Mouse (Mus musculus) intestine, embryonic 16.5 days (tissue): ENCODE measurements around the gene Exoc6. TPM values are rescaled to one million over a fixed set of nuclear protein-coding genes. Genes with fewer than 3 reads are reported as not detected.

ENCODE experiments used
- ATAC-seq: fragments of 200-750 bp; cut with Nextera tagmentation; 2 replicates; pipeline ENCODE4 v1.8.0; 2017; ENCODE audit warnings: moderate TSS enrichment, moderate library complexity
- H3K27ac ChIP-seq: fragments of 300-500 bp; sonication (generic); 2 replicates; pipeline ENCODE4 v1.5.1; 2014; ENCODE audit warnings: mild to moderate bottlenecking, low read length
- H3K27me3 ChIP-seq: fragments of 300-500 bp; sonication (generic); replicated peaks from 2 replicates; pipeline ENCODE4 v1.6.1; 2014; ENCODE audit warnings: low read length, control low read depth, mixed read lengths; ENCODE audit not compliant: control insufficient read depth, insufficient read depth
- H3K36me3 ChIP-seq: fragments of 300-500 bp; sonication (generic); 2 replicates; pipeline ENCODE4 v1.6.1; 2014; ENCODE audit warnings: low read length, control low read depth; ENCODE audit not compliant: control insufficient read depth, insufficient read depth
- H3K4me1 ChIP-seq: fragments of 300-500 bp; sonication (generic); 2 replicates; pipeline ENCODE4 v1.6.1; 2014; ENCODE audit warnings: low read length, control low read depth, mixed read lengths; ENCODE audit not compliant: control insufficient read depth, insufficient read depth
- H3K4me2 ChIP-seq: fragments of 300-500 bp; sonication (generic); 2 replicates; pipeline ENCODE4 v1.6.1; 2014; ENCODE audit warnings: low read depth, low read length, control low read depth
- H3K4me3 ChIP-seq: fragments of 300-500 bp; sonication (generic); 2 replicates; pipeline ENCODE4 v1.5.1; 2014; ENCODE audit warnings: mild to moderate bottlenecking, low read length
- H3K9ac ChIP-seq: fragments of 300-500 bp; sonication (generic); 2 replicates; pipeline ENCODE4 v1.6.1; 2014; ENCODE audit warnings: low read depth, low read length
- H3K9me3 ChIP-seq: fragments of 300-500 bp; sonication (generic); 2 replicates; pipeline ENCODE4 v1.6.1; 2016; ENCODE audit warnings: low read length, control low read depth; ENCODE audit not compliant: control insufficient read depth
- WGBS: fragments of 180-500 bp; shearing (Covaris S2); extraction: QIAGEN DNeasy Blood & Tissue Kit; methylation state at CpG from one replicate; pipeline ENCODE4 v1.1.7; 2014; 5-methylcytosine and 5-hydroxymethylcytosine counted together
- polyA plus RNA-seq: library from polyadenylated mRNA; unstranded; fragments of >200 nt; fragmentation: Nextera tagmentation; extraction: Ambion mirVana; gene quantifications from 2 replicates; pipeline ENCODE4 v1.2.1, GENCODE M21; 2015

The Exoc6 gene
- 21.7 and 23.8 TPM in 2 replicates for polyA plus RNA-seq

- peak within 1 kb of the TSS; percentile 88 for H3K4me2 ChIP-seq
- H3K4me1 ChIP-seq = peaks cover 6% of the 10 kb centered on the region; the same call in 1 of the 2 replicates
- under 1% methylated on average over 64 of the region's 89 CpGs for WGBS
- no peaks in the 10 kb centered on the region for H3K36me3 ChIP-seq
- H3K4me3 ChIP-seq = peak within 1 kb of the TSS; percentile 77
- peak within 1 kb of the TSS; percentile 85 for H3K9ac ChIP-seq
- no peaks in the 10 kb centered on the region for H3K27me3 ChIP-seq
- no peaks in the 10 kb centered on the region for H3K9me3 ChIP-seq
- ATAC-seq = peak; percentile 89
- H3K27ac ChIP-seq = peak within 1 kb of the TSS; percentile 89
Measured at GRCm38 (mm10) chr19:37550101-37551039, at the start of gene Exoc6. TSS of gene Exoc6 (plus strand) at chr19:37550418.

- no peaks in the 10 kb centered on the region for H3K9me3 ChIP-seq
- ATAC-seq = no peak
- H3K36me3 ChIP-seq = no peaks in the 10 kb centered on the region
- H3K27me3 ChIP-seq = no peaks in the 10 kb centered on the region
- no peak overlapping the region for H3K27ac ChIP-seq
- 81% methylated on average over 8 of the region's 8 CpGs for WGBS
- no peak overlapping the region for H3K4me2 ChIP-seq
- H3K9ac ChIP-seq = no peak overlapping the region
- H3K4me1 ChIP-seq = no peaks in the 10 kb centered on the region
- H3K4me3 ChIP-seq = no peak overlapping the region
Measured at GRCm38 (mm10) chr19:37502996-37503395, 47.2 kb upstream of the Exoc6 start.

GRCm38 (mm10) chr19:37506066-37506465 is 44.2 kb upstream of the Exoc6 start:
- no peaks in the 10 kb centered on the region for H3K36me3 ChIP-seq
- H3K4me3 ChIP-seq = no peak overlapping the region
- 61% methylated on average over 7 of the region's 7 CpGs for WGBS
- H3K4me2 ChIP-seq = no peak overlapping the region
- no peaks in the 10 kb centered on the region for H3K4me1 ChIP-seq
- no peak for ATAC-seq
- no peaks in the 10 kb centered on the region for H3K9me3 ChIP-seq
- no peak overlapping the region for H3K27ac ChIP-seq
- H3K9ac ChIP-seq = no peak overlapping the region
- H3K27me3 ChIP-seq = no peaks in the 10 kb centered on the region

GRCm38 (mm10) chr19:37506614-37507013 is 43.6 kb upstream of the Exoc6 start:
- Histone ChIP-seq H3K4me2 (no peak overlapping the region), H3K27ac (no peak overlapping the region), H3K9ac (no peak overlapping the region), H3K4me3 (no peak overlapping the region), H3K36me3 (no peaks in the 10 kb centered on the region), H3K27me3 (no peaks in the 10 kb centered on the region), H3K9me3 (no peaks in the 10 kb centered on the region), H3K4me1 (no peaks in the 10 kb centered on the region)
- 59% methylated on average over 5 of the region's 5 CpGs for WGBS
- no peak for ATAC-seq

- no peak overlapping the region for H3K4me3 ChIP-seq
- WGBS = 14% methylated on average over 11 of the region's 11 CpGs
Measured at GRCm38 (mm10) chr19:37509725-37510124, 40.5 kb upstream of the Exoc6 start.

GRCm38 (mm10) chr19:37514811-37515292 is 35.4 kb upstream of the Exoc6 start:
- 35% methylated on average over 7 of the region's 7 CpGs for WGBS
- Histone ChIP-seq H3K36me3 (no peaks in the 10 kb centered on the region), H3K27ac (no peak overlapping the region), H3K9me3 (no peaks in the 10 kb centered on the region), H3K4me3 (no peak overlapping the region), H3K4me1 (peaks cover 10% of the 10 kb centered on the region), H3K9ac (peak overlapping the region; percentile 23; the same call in 1 of the 2 replicates), H3K4me2 (no peak overlapping the region), H3K27me3 (no peaks in the 10 kb centered on the region)
- no peak for ATAC-seq

More at GRCm38 (mm10) chr19:37509725-37510124, 40.5 kb upstream of the Exoc6 start:
- no peaks in the 10 kb centered on the region for H3K9me3 ChIP-seq
- no peak; the same call in 1 of the 2 replicates for ATAC-seq
- H3K36me3 ChIP-seq = no peaks in the 10 kb centered on the region
- no peaks in the 10 kb centered on the region for H3K27me3 ChIP-seq
- peaks cover under 1% of the 10 kb centered on the region; the same call in 1 of the 2 replicates for H3K4me1 ChIP-seq
- H3K4me2 ChIP-seq = no peak overlapping the region
- no peak overlapping the region for H3K9ac ChIP-seq
- no peak overlapping the region for H3K27ac ChIP-seq

- no peak overlapping the region for H3K9ac ChIP-seq
- H3K9me3 ChIP-seq = no peaks in the 10 kb centered on the region
- peak; percentile 80 for ATAC-seq
- no peaks in the 10 kb centered on the region for H3K27me3 ChIP-seq
- 53% methylated on average over 7 of the region's 7 CpGs for WGBS
- H3K4me3 ChIP-seq = no peak overlapping the region
- H3K36me3 ChIP-seq = no peaks in the 10 kb centered on the region
- H3K4me1 ChIP-seq = peaks cover 10% of the 10 kb centered on the region
- no peak overlapping the region for H3K27ac ChIP-seq
- no peak overlapping the region for H3K4me2 ChIP-seq
Measured at GRCm38 (mm10) chr19:37517419-37517818, 32.8 kb upstream of the Exoc6 start.

- no peak for ATAC-seq
- Histone ChIP-seq H3K4me2 (no peak overlapping the region), H3K9ac (no peak overlapping the region), H3K9me3 (no peaks in the 10 kb centered on the region), H3K27me3 (no peaks in the 10 kb centered on the region), H3K4me1 (peaks cover 2% of the 10 kb centered on the region; the same call in 1 of the 2 replicates), H3K4me3 (no peak overlapping the region), H3K36me3 (no peaks in the 10 kb centered on the region), H3K27ac (no peak overlapping the region)
- WGBS = 66% methylated on average over 18 of the region's 18 CpGs
Measured at GRCm38 (mm10) chr19:37520740-37521433, 29.3 kb upstream of the Exoc6 start.

GRCm38 (mm10) chr19:37521434-37521781 is 28.8 kb upstream of the Exoc6 start:
- Histone ChIP-seq H3K9ac (no peak overlapping the region), H3K4me3 (no peak overlapping the region), H3K27me3 (no peaks in the 10 kb centered on the region), H3K27ac (no peak overlapping the region), H3K4me2 (no peak overlapping the region), H3K9me3 (no peaks in the 10 kb centered on the region), H3K4me1 (peaks cover 2% of the 10 kb centered on the region; the same call in 1 of the 2 replicates), H3K36me3 (no peaks in the 10 kb centered on the region)
- ATAC-seq = no peak
- 84% methylated on average over 2 of the region's 2 CpGs for WGBS
